Mouse (Mus musculus) ES-Bruce4 (cell line): ENCODE data around the gene Dap. TPM values are rescaled to one million over a fixed set of nuclear protein-coding genes. Genes with fewer than 3 reads are reported as not detected.

Source experiments
- H3K27ac ChIP-seq: 2 replicates; pipeline ENCODE4 v1.5.1; 2012; ENCODE audit warnings: low read length, inconsistent platforms; ENCODE audit not compliant: insufficient read depth
- H3K27me3 ChIP-seq: 2 replicates; pipeline ENCODE4 v1.6.1; 2012; ENCODE audit warnings: mild to moderate bottlenecking, low read length, inconsistent platforms; ENCODE audit not compliant: control insufficient read depth, poor library complexity, insufficient read depth, severe bottlenecking
- H3K36me3 ChIP-seq: 2 replicates; pipeline ENCODE4 v1.6.1; 2012; ENCODE audit warnings: inconsistent platforms, mild to moderate bottlenecking, low read length, moderate library complexity; ENCODE audit not compliant: control insufficient read depth, poor library complexity, insufficient read depth, severe bottlenecking
- H3K4me1 ChIP-seq: one replicate; pipeline ENCODE4 v1.8.1; 2011; ENCODE audit warnings: low read length; ENCODE audit not compliant: control insufficient read depth, insufficient read depth
- H3K4me3 ChIP-seq: 2 replicates; pipeline ENCODE4 v1.5.1; 2011; ENCODE audit warnings: low read depth, mild to moderate bottlenecking, low read length
- H3K9ac ChIP-seq: 2 replicates; pipeline ENCODE4 v1.6.1; 2012; ENCODE audit warnings: low read depth, mild to moderate bottlenecking, inconsistent platforms; ENCODE audit not compliant: poor library complexity, severe bottlenecking
- H3K9me3 ChIP-seq: replicated peaks from 2 replicates; pipeline ENCODE4 v1.6.1; 2012; ENCODE audit warnings: mild to moderate bottlenecking, low read length, inconsistent platforms; ENCODE audit not compliant: control insufficient read depth, poor library complexity, insufficient read depth, severe bottlenecking
- CTCF ChIP-seq: IDR thresholded peaks from one replicate; pipeline ENCODE4 v1.8.1; 2011; ENCODE audit warnings: low read depth, low read length
- EP300 ChIP-seq: IDR thresholded peaks from 2 replicates; pipeline ENCODE4 v1.6.1; 2011; ENCODE audit warnings: low read depth, low read length; ENCODE audit not compliant: insufficient read depth
- POLR2A ChIP-seq: IDR thresholded peaks from one replicate; pipeline ENCODE4 v1.8.1; 2011; ENCODE audit warnings: low read length; ENCODE audit not compliant: insufficient read depth
- polyA plus RNA-seq: library from polyadenylated mRNA; stranded (reverse); fragments of >200 nt; gene quantifications from 2 replicates; pipeline ENCODE4 v1.2.4, GENCODE M21; 2011; ENCODE audit warnings: low read depth; ENCODE audit not compliant: missing spikeins, insufficient read depth, insufficient read length

Gene Dap
- polyA plus RNA-seq, 1 experiment, result 22.7 TPM

GRCm38 (mm10) chr15:31254939-31255535 lies 30.9 kb downstream of the Dap start:
- no peaks in the 10 kb centered on the region for H3K9me3 ChIP-seq
- no peak overlapping the region for H3K9ac ChIP-seq
- TF ChIP-seq CTCF, result no peak
- no peak for TF ChIP-seq POLR2A
- no peak for TF ChIP-seq EP300
- no peaks in the 10 kb centered on the region for H3K36me3 ChIP-seq
- H3K27me3 ChIP-seq, result no peaks in the 10 kb centered on the region
- no peak overlapping the region for H3K4me3 ChIP-seq
- no peak overlapping the region for H3K27ac ChIP-seq
- H3K4me1 ChIP-seq, result no peaks in the 10 kb centered on the region

GRCm38 (mm10) chr15:31255762-31256161 lies 31.6 kb downstream of the Dap start:
- TF ChIP-seq CTCF (no peak), POLR2A (no peak), EP300 (no peak)
- Histone ChIP-seq H3K9ac (no peak overlapping the region), H3K36me3 (no peaks in the 10 kb centered on the region), H3K9me3 (no peaks in the 10 kb centered on the region), H3K4me3 (no peak overlapping the region), H3K4me1 (no peaks in the 10 kb centered on the region), H3K27ac (no peak overlapping the region), H3K27me3 (no peaks in the 10 kb centered on the region)

- Histone ChIP-seq H3K36me3 (no peaks in the 10 kb centered on the region), H3K27me3 (no peaks in the 10 kb centered on the region), H3K27ac (no peak overlapping the region), H3K9me3 (no peaks in the 10 kb centered on the region), H3K4me1 (no peaks in the 10 kb centered on the region), H3K9ac (no peak overlapping the region), H3K4me3 (no peak overlapping the region)
- TF ChIP-seq POLR2A (no peak), EP300 (no peak), CTCF (no peak)
Measured at GRCm38 (mm10) chr15:31257329-31257728, 33.2 kb downstream of the Dap start.

- Histone ChIP-seq H3K4me3 (no peak overlapping the region), H3K36me3 (no peaks in the 10 kb centered on the region), H3K27me3 (no peaks in the 10 kb centered on the region), H3K9ac (no peak overlapping the region), H3K27ac (no peak overlapping the region), H3K9me3 (no peaks in the 10 kb centered on the region), H3K4me1 (no peaks in the 10 kb centered on the region)
- TF ChIP-seq POLR2A (no peak), EP300 (no peak), CTCF (no peak)
Measured at GRCm38 (mm10) chr15:31258029-31258692, 34.0 kb downstream of the Dap start.

GRCm38 (mm10) chr15:31258693-31259439 lies 34.8 kb downstream of the Dap start:
- TF ChIP-seq POLR2A (no peak), EP300 (no peak), CTCF (no peak)
- H3K4me3 ChIP-seq, result no peak overlapping the region

GRCm38 (mm10) chr15:31261094-31261493 lies 37.0 kb downstream of the Dap start:
- Histone ChIP-seq H3K4me1 (no peaks in the 10 kb centered on the region), H3K27ac (no peak overlapping the region), H3K9ac (no peak overlapping the region), H3K9me3 (no peaks in the 10 kb centered on the region), H3K36me3 (no peaks in the 10 kb centered on the region), H3K27me3 (no peaks in the 10 kb centered on the region), H3K4me3 (no peak overlapping the region)
- no peak for TF ChIP-seq CTCF
- TF ChIP-seq POLR2A, result no peak
- no peak for TF ChIP-seq EP300

More at GRCm38 (mm10) chr15:31258693-31259439, 34.8 kb downstream of the Dap start:
- no peaks in the 10 kb centered on the region for H3K4me1 ChIP-seq
- no peaks in the 10 kb centered on the region for H3K27me3 ChIP-seq
- no peak overlapping the region for H3K27ac ChIP-seq
- no peaks in the 10 kb centered on the region for H3K9me3 ChIP-seq
- H3K36me3 ChIP-seq, result no peaks in the 10 kb centered on the region
- H3K9ac ChIP-seq, result no peak overlapping the region
